Mouse (Mus musculus) midbrain, embryonic 15.5 days (tissue): ENCODE measurements around the gene Itgb1bp1. TPM values are rescaled to one million over a fixed set of nuclear protein-coding genes. Genes with fewer than 3 reads are reported as not detected.

Source experiments
- ATAC-seq: fragments of 200-750 bp; cut with Nextera tagmentation; replicated peaks from 2 replicates; pipeline ENCODE4 v1.8.0; 2017; ENCODE audit warnings: moderate TSS enrichment
- H3K27ac ChIP-seq: fragments of 300-500 bp; sonication (generic); 2 replicates; pipeline ENCODE4 v1.5.1; 2015; ENCODE audit warnings: mild to moderate bottlenecking, inconsistent platforms
- H3K27me3 ChIP-seq: fragments of 300-500 bp; sonication (generic); replicated peaks from 2 replicates; pipeline ENCODE4 v1.6.1; 2015; ENCODE audit warnings: inconsistent platforms
- H3K36me3 ChIP-seq: fragments of 300-500 bp; sonication (generic); replicated peaks from 2 replicates; pipeline ENCODE4 v1.6.1; 2015; ENCODE audit warnings: inconsistent platforms
- H3K4me1 ChIP-seq: fragments of 300-500 bp; sonication (generic); 2 replicates; pipeline ENCODE4 v1.6.1; 2015; ENCODE audit warnings: inconsistent platforms
- H3K4me2 ChIP-seq: fragments of 300-500 bp; sonication (generic); 2 replicates; pipeline ENCODE4 v1.6.1; 2015; ENCODE audit warnings: inconsistent platforms, mild to moderate bottlenecking, moderate library complexity
- H3K4me3 ChIP-seq: fragments of 300-500 bp; sonication (generic); 2 replicates; pipeline ENCODE4 v1.5.1; 2015; ENCODE audit warnings: mild to moderate bottlenecking, inconsistent platforms
- H3K9ac ChIP-seq: fragments of 300-500 bp; sonication (generic); 2 replicates; pipeline ENCODE4 v1.6.1; 2015; ENCODE audit warnings: mild to moderate bottlenecking, inconsistent platforms
- H3K9me3 ChIP-seq: fragments of 300-500 bp; sonication (generic); 2 replicates; pipeline ENCODE4 v1.6.1; 2016; ENCODE audit warnings: inconsistent platforms
- WGBS: fragments of 180-500 bp; shearing (Covaris S2); methylation state at CpG from one replicate; pipeline ENCODE4 v1.1.7; 2015; ENCODE audit warnings: mixed read lengths; 5-methylcytosine and 5-hydroxymethylcytosine counted together
- polyA plus RNA-seq: library from polyadenylated mRNA; unstranded; fragments of >200 nt; fragmentation: Nextera tagmentation; extraction: Ambion mirVana; gene quantifications from 2 replicates; pipeline ENCODE4 v1.2.1, GENCODE M21; 2015

Gene Itgb1bp1
- polyA plus RNA-seq, 1 experiment from 2014 or later = 32.5 TPM

GRCm38 (mm10) chr12:21205799-21206198, 80.3 kb downstream of the Itgb1bp1 start:
- Histone ChIP-seq H3K4me3 (no peak overlapping the region), H3K27ac (no peak overlapping the region), H3K4me1 (peaks cover 22% of the 10 kb centered on the region), H3K4me2 (no peak overlapping the region), H3K9me3 (no peaks in the 10 kb centered on the region), H3K36me3 (peaks cover 5% of the 10 kb centered on the region; the same call in 1 of the 2 replicates), H3K9ac (no peak overlapping the region), H3K27me3 (no peaks in the 10 kb centered on the region)
- ATAC-seq = no peak
- 98% methylated on average over 4 of the region's 4 CpGs for WGBS

GRCm38 (mm10) chr12:21204701-21205312, 81.3 kb downstream of the Itgb1bp1 start:
- no peak overlapping the region for H3K27ac ChIP-seq
- peaks cover 8% of the 10 kb centered on the region; the same call in 1 of the 2 replicates for H3K36me3 ChIP-seq
- no peak overlapping the region for H3K4me3 ChIP-seq
- peak; percentile 55; the same call in 1 of the 2 replicates for ATAC-seq
- no peak overlapping the region for H3K9ac ChIP-seq
- H3K4me2 ChIP-seq = no peak overlapping the region
- 25% methylated on average over 11 of the region's 11 CpGs for WGBS
- peaks cover 22% of the 10 kb centered on the region for H3K4me1 ChIP-seq
- H3K27me3 ChIP-seq = no peaks in the 10 kb centered on the region
- H3K9me3 ChIP-seq = no peaks in the 10 kb centered on the region

- ATAC-seq = no peak
- Histone ChIP-seq H3K9me3 (no peaks in the 10 kb centered on the region), H3K4me2 (no peak overlapping the region), H3K36me3 (peaks cover 6% of the 10 kb centered on the region; the same call in 1 of the 2 replicates), H3K27me3 (no peaks in the 10 kb centered on the region), H3K27ac (no peak overlapping the region), H3K4me1 (peaks cover 22% of the 10 kb centered on the region), H3K4me3 (no peak overlapping the region), H3K9ac (no peak overlapping the region)
- 79% methylated on average over 10 of the region's 10 CpGs for WGBS
These were observed 84.4 kb downstream of the Itgb1bp1 start for GRCm38 (mm10) chr12:21201485-21202269.

GRCm38 (mm10) chr12:21200613-21201012, 85.5 kb downstream of the Itgb1bp1 start:
- H3K9me3 ChIP-seq = no peaks in the 10 kb centered on the region

GRCm38 (mm10) chr12:21196420-21196819, 89.7 kb downstream of the Itgb1bp1 start:
- Histone ChIP-seq H3K9ac (no peak overlapping the region), H3K4me1 (peaks cover 3% of the 10 kb centered on the region; the same call in 1 of the 2 replicates), H3K4me3 (no peak overlapping the region), H3K27me3 (no peaks in the 10 kb centered on the region), H3K27ac (no peak overlapping the region), H3K36me3 (0 out of 2 replicates have a peak, but pooled peaks cover 6% of the 10 kb centered on the region), H3K9me3 (no peaks in the 10 kb centered on the region), H3K4me2 (no peak overlapping the region)
- WGBS = 88% methylated on average over 4 of the region's 4 CpGs
- no peak for ATAC-seq

More at GRCm38 (mm10) chr12:21200613-21201012, 85.5 kb downstream of the Itgb1bp1 start:
- H3K4me1 ChIP-seq = peaks cover 22% of the 10 kb centered on the region
- H3K36me3 ChIP-seq = 0 out of 2 replicates have a peak, but pooled peaks cover 6% of the 10 kb centered on the region
- H3K27ac ChIP-seq = no peak overlapping the region
- WGBS = 98% methylated on average over 8 of the region's 8 CpGs
- no peak overlapping the region for H3K4me2 ChIP-seq
- H3K4me3 ChIP-seq = no peak overlapping the region
- H3K9ac ChIP-seq = no peak overlapping the region
- no peaks in the 10 kb centered on the region for H3K27me3 ChIP-seq
- no peak for ATAC-seq

GRCm38 (mm10) chr12:21195497-21195896, 90.6 kb downstream of the Itgb1bp1 start:
- Histone ChIP-seq H3K9ac (no peak overlapping the region), H3K4me3 (no peak overlapping the region), H3K4me1 (peaks cover 3% of the 10 kb centered on the region; the same call in 1 of the 2 replicates), H3K27me3 (no peaks in the 10 kb centered on the region), H3K4me2 (no peak overlapping the region), H3K36me3 (peaks cover 6% of the 10 kb centered on the region; the same call in 1 of the 2 replicates), H3K9me3 (no peaks in the 10 kb centered on the region), H3K27ac (no peak overlapping the region)
- WGBS = 99% methylated on average over 3 of the region's 3 CpGs
- ATAC-seq = no peak

- Histone ChIP-seq H3K27ac (no peak overlapping the region), H3K9me3 (no peaks in the 10 kb centered on the region), H3K36me3 (no peaks in the 10 kb centered on the region; the same call in 1 of the 2 replicates), H3K9ac (no peak overlapping the region), H3K4me1 (no peaks in the 10 kb centered on the region), H3K4me2 (no peak overlapping the region), H3K4me3 (no peak overlapping the region), H3K27me3 (no peaks in the 10 kb centered on the region)
- 91% methylated on average over 2 of the region's 2 CpGs for WGBS
- no peak for ATAC-seq
These were observed 94.5 kb downstream of the Itgb1bp1 start for GRCm38 (mm10) chr12:21191546-21191945.

Other genes starting within 250 kb of the Itgb1bp1 start
- gene Cpsf3, start 893 bp downstream of the Itgb1bp1 start, polyA plus RNA-seq = 94.6 and 101 TPM in 2 replicates
- gene Iah1, start 30.1 kb upstream of the Itgb1bp1 start, polyA plus RNA-seq = 27.2 and 27.8 TPM in 2 replicates
- 17.3 and 17.5 TPM in 2 replicates for gene Adam17, start 87.3 kb upstream of the Itgb1bp1 start, polyA plus RNA-seq
- 1,072 and 1,086 TPM in 2 replicates for gene Ywhaq, start 131.4 kb upstream of the Itgb1bp1 start, polyA plus RNA-seq